ENCODE assay signal across 11 mouse cellular contexts in the genomic region with DNA sequence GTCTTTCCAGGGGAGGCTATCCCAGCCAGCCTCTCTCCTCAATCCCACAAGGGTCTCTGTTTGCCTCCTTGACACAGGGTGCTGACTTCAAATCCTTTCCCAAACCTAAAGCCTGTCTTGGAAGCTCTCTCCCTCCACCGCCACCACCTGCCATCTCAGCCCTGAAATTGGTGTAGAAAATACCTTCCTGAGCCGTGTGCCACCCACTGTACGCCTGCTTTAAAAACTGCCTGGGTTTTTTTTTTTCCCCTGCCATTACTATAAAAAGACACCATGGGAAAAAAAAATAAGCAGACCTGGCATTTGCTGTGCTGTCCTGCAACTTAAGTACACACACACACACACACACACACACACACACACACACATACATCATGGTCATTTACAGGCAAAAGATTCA. TPM values are rescaled to one million over a fixed set of nuclear protein-coding genes. Genes with fewer than 3 reads are reported as not detected.
DNase-seq lines count a peak whose midpoint lies in the region; ATAC-seq and TF ChIP-seq lines count a peak whose summit lies in the region.
"Had no signal": no experiment of that assay in that cellular context is flagged by ENCODE, and none has a peak within 500 bp of the region (broad histone marks: within the 10 kb centered on the region; RNA-seq: fewer than 3 reads in every experiment).

No protein-coding gene starts in this region.

- peaks cover 69% of the 10 kb centered on the region for H3K4me1 ChIP-seq in heart, embryonic 15.5 days (replicated peaks)
- peaks cover 35% of the 10 kb centered on the region for H3K4me1 ChIP-seq in neural tube, embryonic 11.5 days (ENCODE audit: control insufficient read depth, insufficient read depth, low read length)
- peaks cover 65% of the 10 kb centered on the region for H3K4me1 ChIP-seq in intestine, embryonic 16.5 days (ENCODE audit: control insufficient read depth, insufficient read depth, low read length)
- H3K4me1 ChIP-seq in stomach, postnatal 0 days (replicated peaks; ENCODE audit: control insufficient read depth, insufficient read depth), result peaks cover 3% of the 10 kb centered on the region

- peaks cover 7% of the 10 kb centered on the region; the same call in 1 of the 2 replicates for H3K9me3 ChIP-seq in heart, embryonic 15.5 days (replicated peaks)
- no peaks in the 10 kb centered on the region for H3K9me3 ChIP-seq in neural tube, embryonic 11.5 days (ENCODE audit: control insufficient read depth, low read length)
- no peaks in the 10 kb centered on the region for H3K9me3 ChIP-seq in intestine, embryonic 16.5 days (ENCODE audit: control insufficient read depth, low read length)
- H3K9me3 ChIP-seq in stomach, postnatal 0 days (ENCODE audit: control insufficient read depth, low read length), result no peaks in the 10 kb centered on the region

- no peak for DNase-seq in heart, postnatal 10 days
- no peak for DNase-seq in neural tube, embryonic 11.5 days (ENCODE audit: low spot score)
- DNase-seq in neural tube, embryonic 10.5 days (ENCODE audit: extremely low spot score, low spot score), result no peak
- DNase-seq in stomach, postnatal 0 days (ENCODE audit: low spot score), result no peak
- DNase-seq in ovary, postnatal 14 days (ENCODE audit: low spot score), result no peak
- DNase-seq in ovary, adult 18-20 months (ENCODE audit: low spot score), result no peak
- DNase-seq: cerebellum, postnatal 10 days; gastrocnemius, postnatal 36 days had no signal

- TF ChIP-seq CTCF in stomach, postnatal 0 days (IDR thresholded peaks at IDR 0.05; ENCODE audit: low read depth), result no peak

- intact Hi-C loops in heart, postnatal 10 days (cut with DNase I), result loop anchor here (2.0 to 5.0 kb wide), 2 partner anchors 15 to 33 kb away; no protein-coding TSS in a partner anchor

- ATAC-seq in heart, embryonic 15.5 days (replicated peaks; ENCODE audit: insufficient number of reproducible peaks, insufficient read depth, low FRiP score, low read depth), result no peak
- no peak for ATAC-seq in neural tube, embryonic 11.5 days (ENCODE audit: insufficient read depth, low FRiP score, low TSS enrichment)
- no peak for ATAC-seq in intestine, embryonic 16.5 days
- no peak for ATAC-seq in stomach, postnatal 0 days (ENCODE audit: low FRiP score, low TSS enrichment)

- 66% methylated on average over 3 of the region's 3 CpGs for WGBS in heart, embryonic 15.5 days
- WGBS in neural tube, embryonic 11.5 days, result 86% methylated on average over 3 of the region's 3 CpGs
- WGBS in intestine, embryonic 16.5 days, result 81% methylated on average over 3 of the region's 3 CpGs
- WGBS in stomach, postnatal 0 days, result 76% methylated on average over 3 of the region's 3 CpGs

- peaks cover 30% of the 10 kb centered on the region for H3K27me3 ChIP-seq in heart, embryonic 15.5 days
- H3K27me3 ChIP-seq in neural tube, embryonic 11.5 days (ENCODE audit: control insufficient read depth, insufficient read depth, low read length), result peaks cover 24% of the 10 kb centered on the region
- H3K27me3 ChIP-seq in intestine, embryonic 16.5 days (replicated peaks; ENCODE audit: control insufficient read depth, insufficient read depth, low read length), result peaks cover 22% of the 10 kb centered on the region
- H3K27me3 ChIP-seq in stomach, postnatal 0 days (ENCODE audit: control insufficient read depth, insufficient read depth, low read length), result no peaks in the 10 kb centered on the region; the same call in 1 of the 2 replicates

- peak overlapping the region; percentile 83 for H3K4me2 ChIP-seq in heart, embryonic 15.5 days
- peak overlapping the region; percentile 12; the same call in 1 of the 2 replicates for H3K4me2 ChIP-seq in neural tube, embryonic 11.5 days (ENCODE audit: low read depth)
- peak overlapping the region; percentile 95; the same call in 1 of the 2 replicates for H3K4me2 ChIP-seq in intestine, embryonic 16.5 days (ENCODE audit: low read depth, low read length)
- peak overlapping the region; percentile 81 for H3K4me2 ChIP-seq in stomach, postnatal 0 days (replicated peaks; ENCODE audit: low read depth)

- peak overlapping the region; percentile 34 for H3K9ac ChIP-seq in heart, embryonic 15.5 days
- H3K9ac ChIP-seq in neural tube, embryonic 11.5 days (ENCODE audit: low read length), result no peak overlapping the region
- H3K9ac ChIP-seq in intestine, embryonic 16.5 days (ENCODE audit: low read depth, low read length), result 0 out of 2 replicates have a peak overlapping the region, but pooled peaks have one; percentile 81
- H3K9ac ChIP-seq in stomach, postnatal 0 days (ENCODE audit: low read length), result no peak overlapping the region

- H3K36me3 ChIP-seq in heart, embryonic 15.5 days, result no peaks in the 10 kb centered on the region
- no peaks in the 10 kb centered on the region for H3K36me3 ChIP-seq in neural tube, embryonic 11.5 days (ENCODE audit: control insufficient read depth, insufficient read depth, low read length)
- H3K36me3 ChIP-seq in intestine, embryonic 16.5 days (ENCODE audit: control insufficient read depth, insufficient read depth, low read length), result no peaks in the 10 kb centered on the region
- H3K36me3 ChIP-seq in stomach, postnatal 0 days (ENCODE audit: control insufficient read depth, insufficient read depth, low read length), result no peaks in the 10 kb centered on the region

- no peak for TF ChIP-seq EP300 in stomach, postnatal 0 days (optimal IDR thresholded peaks at IDR 0.05)

- peak overlapping the region; percentile 64 for H3K4me3 ChIP-seq in heart, embryonic 15.5 days
- H3K4me3 ChIP-seq in neural tube, embryonic 11.5 days (ENCODE audit: low read depth, low read length), result no peak overlapping the region
- H3K4me3 ChIP-seq in intestine, embryonic 16.5 days (ENCODE audit: low read length), result peak overlapping the region; percentile 70; the same call in 1 of the 2 replicates
- H3K4me3 ChIP-seq in stomach, postnatal 0 days (ENCODE audit: low read depth, low read length), result peak overlapping the region; percentile 1; the same call in 1 of the 2 replicates

- 0 out of 2 replicates have a peak overlapping the region, but pooled peaks have one; percentile 3 for H3K27ac ChIP-seq in heart, embryonic 15.5 days
- no peak overlapping the region for H3K27ac ChIP-seq in neural tube, embryonic 11.5 days (ENCODE audit: low read depth, low read length)
- no peak overlapping the region for H3K27ac ChIP-seq in intestine, embryonic 16.5 days (ENCODE audit: low read length)
- no peak overlapping the region for H3K27ac ChIP-seq in stomach, postnatal 0 days (replicated peaks)

RNA-seq across cellular contexts. Expression of a gene that starts 4.7 kb away (rescaled TPM):
- polyA plus RNA-seq in heart, embryonic 15.5 days (2015; fragmentation: Nextera tagmentation; extraction: Ambion mirVana), result 38.6 and 53.4 TPM in 2 replicates
- 100 to 1,000 TPM; 179 to 224 TPM for total RNA-seq in heart, postnatal 10 days (2021)
- polyA plus RNA-seq in neural tube, embryonic 11.5 days (2014; fragmentation: Nextera tagmentation; extraction: Ambion mirVana), result 23.8 and 28.7 TPM in 2 replicates
- 18.7 and 19.3 TPM in 2 replicates for polyA plus RNA-seq in intestine, embryonic 16.5 days (2015; fragmentation: Nextera tagmentation; extraction: Ambion mirVana)
- polyA plus RNA-seq in stomach, postnatal 0 days (2015; fragmentation: Nextera tagmentation; extraction: Ambion mirVana), result 9.7 and 10.4 TPM in 2 replicates

RNA-seq across cellular contexts. Expression of a gene that starts 45.3 kb away (rescaled TPM):
- polyA plus RNA-seq in heart, embryonic 15.5 days (2015; fragmentation: Nextera tagmentation; extraction: Ambion mirVana), result not detected in 2 replicates
- not detected for total RNA-seq in heart, postnatal 10 days (2021)
- not detected in 2 replicates for polyA plus RNA-seq in neural tube, embryonic 11.5 days (2014; fragmentation: Nextera tagmentation; extraction: Ambion mirVana)
- not detected in 2 replicates for polyA plus RNA-seq in intestine, embryonic 16.5 days (2015; fragmentation: Nextera tagmentation; extraction: Ambion mirVana)
- polyA plus RNA-seq in stomach, postnatal 0 days (2015; fragmentation: Nextera tagmentation; extraction: Ambion mirVana), result not detected in 2 replicates
- total RNA-seq: gastrocnemius, postnatal 36 days; midbrain, postnatal 0 days had no signal
- polyA plus RNA-seq: midbrain, postnatal 0 days had no signal

RNA-seq across cellular contexts. Expression of a gene that starts 58.5 kb away (rescaled TPM):
- polyA plus RNA-seq in heart, embryonic 15.5 days (2015; fragmentation: Nextera tagmentation; extraction: Ambion mirVana), result not detected in 2 replicates
- under 1 TPM; 0.07 to 0.20 TPM for total RNA-seq in heart, postnatal 10 days (2021)
- not detected in 2 replicates for polyA plus RNA-seq in neural tube, embryonic 11.5 days (2014; fragmentation: Nextera tagmentation; extraction: Ambion mirVana)
- polyA plus RNA-seq in intestine, embryonic 16.5 days (2015; fragmentation: Nextera tagmentation; extraction: Ambion mirVana), result 0.31 TPM in 1 of 2 replicates, not detected in the other
- 0.10 TPM in 2 replicates for polyA plus RNA-seq in stomach, postnatal 0 days (2015; fragmentation: Nextera tagmentation; extraction: Ambion mirVana)
- total RNA-seq: gastrocnemius, postnatal 36 days had no signal

Comparison
In these comparisons a context has a peak if more than half of its experiments do, and no peak if none do; other contexts are left out.
1. H3K4me2 ChIP-seq: peak in every context shown above with its lines; median percentile 95 in intestine, embryonic 16.5 days; 83 in heart, embryonic 15.5 days; 81 in stomach, postnatal 0 days; 12 in neural tube, embryonic 11.5 days.
2. H3K9ac ChIP-seq: peak in heart, embryonic 15.5 days (single experiment) and intestine, embryonic 16.5 days (single experiment); none in neural tube, embryonic 11.5 days (single experiment) and stomach, postnatal 0 days (single experiment).